ENCODE assay signal across 23 mouse cellular contexts in genomic region chr12:104908986-104909385, GRCm38 (mm10). TPM values are rescaled to one million over a fixed set of nuclear protein-coding genes. Genes with fewer than 3 reads are reported as not detected.
DNase-seq lines count a peak whose midpoint lies in the region; ATAC-seq and TF ChIP-seq lines count a peak whose summit lies in the region.
"Had no signal": no experiment of that assay in that cellular context is flagged by ENCODE, and none has a peak within 500 bp of the region (broad histone marks: within the 10 kb centered on the region; RNA-seq: fewer than 3 reads in every experiment).

No protein-coding gene starts in this region.

- H3K27me3 ChIP-seq in forebrain, embryonic 14.5 days (replicated peaks; ENCODE audit: control insufficient read depth, insufficient read depth, low read length): no peaks in the 10 kb centered on the region; the same call in 1 of the 2 replicates
- H3K27me3 ChIP-seq in forebrain, postnatal 0 days (ENCODE audit: insufficient read depth, low read length): no peaks in the 10 kb centered on the region
- H3K27me3 ChIP-seq in midbrain, embryonic 13.5 days: peaks cover 19% of the 10 kb centered on the region
- H3K27me3 ChIP-seq in midbrain, embryonic 16.5 days (ENCODE audit: control insufficient read depth, insufficient read depth, low read depth, low read length): no peaks in the 10 kb centered on the region
- no peaks in the 10 kb centered on the region for H3K27me3 ChIP-seq in embryonic facial prominence, embryonic 14.5 days (replicated peaks; ENCODE audit: control insufficient read depth, insufficient read depth, low read length)
- H3K27me3 ChIP-seq: hindbrain, embryonic 15.5 days; intestine, embryonic 15.5 days had no signal

- no peak for DNase-seq in forebrain, embryonic 14.5 days (ENCODE audit: low spot score)
- DNase-seq in forebrain, postnatal 0 days: no peak
- no peak for DNase-seq in embryonic facial prominence, embryonic 14.5 days (ENCODE audit: low spot score)
- no peak for DNase-seq in adrenal gland, postnatal 25 days
- DNase-seq in layer of hippocampus, adult 9-11 months: no peak
- DNase-seq: adrenal gland, postnatal 10 days; B cell, adult 2 months; cerebellum, adult 2 months; cerebellum, postnatal 36 days; gastrocnemius, adult 2 months; lung, adult 18-20 months; lung, postnatal 10 days; thymus, postnatal 14 days had no signal

- no peak overlapping the region for H3K4me3 ChIP-seq in forebrain, embryonic 14.5 days (ENCODE audit: low read depth, low read length)
- no peak overlapping the region for H3K4me3 ChIP-seq in forebrain, postnatal 0 days (ENCODE audit: low read depth, low read length)
- no peak overlapping the region for H3K4me3 ChIP-seq in midbrain, embryonic 13.5 days (replicated peaks)
- no peak overlapping the region for H3K4me3 ChIP-seq in midbrain, embryonic 16.5 days (ENCODE audit: low read depth, low read length)
- no peak overlapping the region for H3K4me3 ChIP-seq in embryonic facial prominence, embryonic 14.5 days (ENCODE audit: low read depth, low read length)
- H3K4me3 ChIP-seq: gastrocnemius, adult 2 months; hindbrain, embryonic 15.5 days; intestine, embryonic 15.5 days; layer of hippocampus, adult 2 months; limb, embryonic 13.5 days; liver, embryonic 12.5 days; midbrain, embryonic 12.5 days had no signal

- H3K4me1 ChIP-seq in forebrain, embryonic 14.5 days (ENCODE audit: control insufficient read depth, insufficient read depth, low read length): no peaks in the 10 kb centered on the region
- no peaks in the 10 kb centered on the region for H3K4me1 ChIP-seq in forebrain, postnatal 0 days (ENCODE audit: insufficient read depth)
- peaks cover 31% of the 10 kb centered on the region for H3K4me1 ChIP-seq in midbrain, embryonic 13.5 days (replicated peaks)
- H3K4me1 ChIP-seq in midbrain, embryonic 16.5 days (ENCODE audit: control insufficient read depth, insufficient read depth, low read length): peaks cover 8% of the 10 kb centered on the region
- peaks cover 15% of the 10 kb centered on the region; the same call in 1 of the 2 replicates for H3K4me1 ChIP-seq in embryonic facial prominence, embryonic 14.5 days (ENCODE audit: control insufficient read depth, insufficient read depth, low read length)

- H3K9ac ChIP-seq in forebrain, embryonic 14.5 days (ENCODE audit: low read length): no peak overlapping the region
- H3K9ac ChIP-seq in forebrain, postnatal 0 days: no peak overlapping the region
- H3K9ac ChIP-seq in midbrain, embryonic 13.5 days (replicated peaks): no peak overlapping the region
- no peak overlapping the region for H3K9ac ChIP-seq in midbrain, embryonic 16.5 days (ENCODE audit: low read depth, low read length)
- H3K9ac ChIP-seq in embryonic facial prominence, embryonic 14.5 days (ENCODE audit: low read depth, low read length): no peak overlapping the region
- H3K9ac ChIP-seq: hindbrain, embryonic 15.5 days; intestine, embryonic 15.5 days; limb, embryonic 13.5 days; liver, embryonic 12.5 days; midbrain, embryonic 12.5 days had no signal

- no peak for TF ChIP-seq CTCF in forebrain, postnatal 0 days (IDR thresholded peaks at IDR 0.05; ENCODE audit: low read depth)

- H3K27ac ChIP-seq in forebrain, embryonic 14.5 days (ENCODE audit: low read depth, low read length): no peak overlapping the region
- no peak overlapping the region for H3K27ac ChIP-seq in forebrain, postnatal 0 days (ENCODE audit: low read depth, low read length)
- H3K27ac ChIP-seq in midbrain, embryonic 13.5 days: peak overlapping the region; percentile 25
- H3K27ac ChIP-seq in midbrain, embryonic 16.5 days (ENCODE audit: low read length): no peak overlapping the region
- no peak overlapping the region; the same call in 1 of the 2 replicates for H3K27ac ChIP-seq in embryonic facial prominence, embryonic 14.5 days (replicated peaks; ENCODE audit: low read depth, low read length)
- H3K27ac ChIP-seq: gastrocnemius, adult 2 months; hindbrain, embryonic 15.5 days; intestine, embryonic 15.5 days; layer of hippocampus, adult 2 months; limb, embryonic 13.5 days; liver, embryonic 12.5 days had no signal

- H3K4me2 ChIP-seq in forebrain, embryonic 14.5 days (ENCODE audit: low read length): no peak overlapping the region
- H3K4me2 ChIP-seq in forebrain, postnatal 0 days (ENCODE audit: low read depth): no peak overlapping the region
- H3K4me2 ChIP-seq in midbrain, embryonic 13.5 days (replicated peaks): no peak overlapping the region
- H3K4me2 ChIP-seq in midbrain, embryonic 16.5 days (ENCODE audit: low read length): no peak overlapping the region
- H3K4me2 ChIP-seq in embryonic facial prominence, embryonic 14.5 days (ENCODE audit: low read depth, low read length): no peak overlapping the region
- H3K4me2 ChIP-seq: hindbrain, embryonic 15.5 days; intestine, embryonic 15.5 days; limb, embryonic 13.5 days; liver, embryonic 12.5 days; midbrain, embryonic 12.5 days had no signal

- ATAC-seq in forebrain, embryonic 14.5 days: peak; percentile 15; the same call in 1 of the 2 replicates
- no peak for ATAC-seq in forebrain, postnatal 0 days
- ATAC-seq in midbrain, embryonic 13.5 days: peak; percentile 32; the same call in 1 of the 2 replicates
- ATAC-seq in midbrain, embryonic 16.5 days: no peak
- 0 out of 2 replicates have a peak, but pooled peaks have one; percentile 14 for ATAC-seq in embryonic facial prominence, embryonic 14.5 days (ENCODE audit: low read depth)
- ATAC-seq: intestine, embryonic 15.5 days; liver, embryonic 12.5 days had no signal

- WGBS in forebrain, embryonic 14.5 days: 65% methylated on average over 4 of the region's 5 CpGs
- WGBS in forebrain, postnatal 0 days: 57% methylated on average over 5 of the region's 5 CpGs
- WGBS in midbrain, embryonic 13.5 days: 39% methylated on average over 5 of the region's 5 CpGs
- WGBS in midbrain, embryonic 16.5 days: 30% methylated on average over 5 of the region's 5 CpGs
- 54% methylated on average over 4 of the region's 5 CpGs for WGBS in embryonic facial prominence, embryonic 14.5 days

- no peaks in the 10 kb centered on the region for H3K36me3 ChIP-seq in forebrain, embryonic 14.5 days (ENCODE audit: control insufficient read depth, insufficient read depth, low read length)
- no peaks in the 10 kb centered on the region for H3K36me3 ChIP-seq in forebrain, postnatal 0 days (ENCODE audit: insufficient read depth)
- no peaks in the 10 kb centered on the region for H3K36me3 ChIP-seq in midbrain, embryonic 13.5 days
- no peaks in the 10 kb centered on the region for H3K36me3 ChIP-seq in midbrain, embryonic 16.5 days (ENCODE audit: control insufficient read depth, insufficient read depth, low read length)
- no peaks in the 10 kb centered on the region for H3K36me3 ChIP-seq in embryonic facial prominence, embryonic 14.5 days (ENCODE audit: control insufficient read depth, insufficient read depth, low read length)
- H3K36me3 ChIP-seq: hindbrain, embryonic 15.5 days; intestine, embryonic 15.5 days; limb, embryonic 13.5 days; liver, embryonic 12.5 days; midbrain, embryonic 12.5 days had no signal

- no peaks in the 10 kb centered on the region for H3K9me3 ChIP-seq in forebrain, embryonic 14.5 days (replicated peaks; ENCODE audit: control insufficient read depth, low read length)
- H3K9me3 ChIP-seq in forebrain, postnatal 0 days (ENCODE audit: low read length): no peaks in the 10 kb centered on the region
- H3K9me3 ChIP-seq in midbrain, embryonic 13.5 days: no peaks in the 10 kb centered on the region
- H3K9me3 ChIP-seq in midbrain, embryonic 16.5 days (replicated peaks; ENCODE audit: control insufficient read depth, low read length, poor library complexity, severe bottlenecking): no peaks in the 10 kb centered on the region
- no peaks in the 10 kb centered on the region for H3K9me3 ChIP-seq in embryonic facial prominence, embryonic 14.5 days (ENCODE audit: control insufficient read depth, low read length)
- H3K9me3 ChIP-seq: hindbrain, embryonic 15.5 days; intestine, embryonic 15.5 days had no signal

RNA-seq across cellular contexts. Expression of gene Clmn, which starts 44.1 kb away (rescaled TPM):
- polyA plus RNA-seq in forebrain, embryonic 14.5 days (2014; fragmentation: Nextera tagmentation; extraction: Ambion mirVana): 0.33 and 0.72 TPM in 2 replicates
- 1.8 and 2.0 TPM in 2 replicates for total RNA-seq in forebrain, postnatal 0 days (2014; rRNA removed)
- polyA plus RNA-seq in forebrain, postnatal 0 days (2015; fragmentation: Nextera tagmentation; extraction: Ambion mirVana): 1.2 and 1.8 TPM in 2 replicates
- 0.98 and 1.1 TPM in 2 replicates for polyA plus RNA-seq in midbrain, embryonic 13.5 days (2015; fragmentation: Nextera tagmentation; extraction: Ambion mirVana)
- 0.97 and 1.7 TPM in 2 replicates for polyA plus RNA-seq in midbrain, embryonic 16.5 days (2015; fragmentation: Nextera tagmentation; extraction: Ambion mirVana)
- 2.4 and 3.2 TPM in 2 replicates for polyA plus RNA-seq in embryonic facial prominence, embryonic 14.5 days (2014; fragmentation: Nextera tagmentation; extraction: Ambion mirVana)
- 8.5 and 12.4 TPM in 2 replicates for total RNA-seq in adrenal gland, postnatal 25 days (2021)
- total RNA-seq: CH12.LX, MEL had no signal

Comparison
In these comparisons a context has a peak if more than half of its experiments do, and no peak if none do; other contexts are left out.
1. ATAC-seq: peak in forebrain, embryonic 14.5 days (single experiment), midbrain, embryonic 13.5 days (single experiment) and embryonic facial prominence, embryonic 14.5 days (single experiment); none in forebrain, postnatal 0 days (single experiment) and midbrain, embryonic 16.5 days (single experiment).